Mouse (Mus musculus) cerebellum, adult (tissue): Measurements from ENCODE around the gene Olfr547.
"Not testable (repeated sequence)": the region's sequence is repeated elsewhere in the genome, so short reads cannot be mapped to it uniquely, and the experiment has no call there.

Experiments used
- ATAC-seq: cut with Nextera tagmentation; 2 replicates; pipeline ENCODE4 v1.9.2; 2017; ENCODE audit warnings: mild to moderate bottlenecking, moderate library complexity, mixed read lengths; ENCODE audit not compliant: insufficient number of reproducible peaks, low FRiP score, low TSS enrichment

The Olfr547 gene

GRCm38 (mm10) chr7:102534449-102534848, at the start of gene Olfr547:
Gene Olfr547, plus strand, starts transcription at chr7:102534749.
- no peak for ATAC-seq

DNA sequence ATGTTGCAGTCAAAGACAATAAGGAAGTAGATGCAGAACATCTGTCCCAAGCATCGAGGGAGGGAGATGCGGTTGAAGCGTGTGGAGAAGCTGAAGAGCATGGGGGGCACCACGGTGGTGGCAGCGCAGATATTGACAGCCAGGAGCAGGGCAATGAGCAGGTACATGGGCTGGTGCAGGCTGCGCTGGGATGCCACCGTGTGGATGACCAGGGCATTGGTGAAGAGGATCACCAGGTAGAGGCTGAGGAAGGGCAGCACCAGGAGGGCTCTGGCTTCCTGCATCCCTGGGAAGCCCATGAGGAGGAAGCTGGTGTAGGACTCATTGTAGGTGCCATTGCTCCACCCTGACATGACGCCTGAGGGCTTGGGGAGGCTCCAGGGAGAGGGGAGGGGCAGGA, 49.8 kb upstream of the Olfr547 start:
- not testable (repeated sequence) for ATAC-seq

- no peak for ATAC-seq
Measured at GRCm38 (mm10) chr7:102486105-102486504, 48.4 kb upstream of the Olfr547 start.

DNA sequence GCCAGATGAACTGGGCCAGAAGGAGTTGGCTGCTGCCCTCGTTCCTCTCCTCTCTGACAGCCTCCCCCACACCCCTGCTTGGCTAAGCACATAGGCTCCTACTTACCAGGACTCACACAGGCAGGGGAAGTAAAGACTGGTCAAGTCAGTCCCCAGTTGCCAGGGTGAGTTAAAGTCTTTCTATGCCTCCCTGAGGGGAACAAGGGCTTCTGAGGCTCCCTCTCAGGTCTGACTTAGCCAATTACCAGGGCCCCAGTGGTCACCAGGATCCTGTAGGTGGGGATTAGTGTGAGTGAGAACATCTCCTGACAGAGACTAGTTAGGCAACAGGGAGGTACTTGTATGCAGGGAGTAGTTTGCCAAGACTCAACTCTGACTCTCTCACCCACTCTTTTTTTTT, 46.4 kb upstream of the Olfr547 start, which contains the start of gene Olfr544:
Gene Olfr544 (minus strand): TSS at position 153 of the 400 bp plus-strand sequence.
- no peak for ATAC-seq

- ATAC-seq = not testable (repeated sequence)
Measured at GRCm38 (mm10) chr7:102494416-102494815, 40.1 kb upstream of the Olfr547 start.

- ATAC-seq = no peak
Measured at GRCm38 (mm10) chr7:102499473-102499872, 35.1 kb upstream of the Olfr547 start, which contains the start of gene Olfr545. Gene Olfr545, minus strand, starts transcription at chr7:102499573.

DNA sequence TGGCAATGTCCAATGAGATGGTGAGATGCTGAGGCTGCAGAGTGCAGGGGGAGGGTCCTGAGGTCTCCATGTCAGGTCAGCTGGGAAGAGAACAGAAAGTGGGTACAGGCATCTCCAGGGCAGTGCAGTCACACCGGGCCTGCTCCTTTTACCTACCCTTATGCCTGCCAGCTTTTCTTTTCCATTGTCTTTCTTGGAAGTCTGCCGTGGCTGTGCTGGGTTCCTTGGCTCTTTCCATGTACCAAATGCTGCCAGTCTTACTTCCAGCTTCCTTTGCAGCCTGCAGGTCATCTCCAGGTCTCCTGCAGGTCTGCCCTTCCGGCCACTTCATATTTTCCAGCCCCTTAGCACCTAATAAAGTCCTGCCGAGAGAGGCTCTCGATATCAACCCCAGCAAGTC, 32.6 kb upstream of the Olfr547 start:
- ATAC-seq = no peak

- peak; percentile 62 for ATAC-seq
Measured at GRCm38 (mm10) chr7:102506848-102507247, 27.7 kb upstream of the Olfr547 start.

GRCm38 (mm10) chr7:102508066-102508465, 26.5 kb upstream of the Olfr547 start:
- ATAC-seq = no peak

GRCm38 (mm10) chr7:102508666-102509065, 25.9 kb upstream of the Olfr547 start:
- ATAC-seq = no peak

DNA sequence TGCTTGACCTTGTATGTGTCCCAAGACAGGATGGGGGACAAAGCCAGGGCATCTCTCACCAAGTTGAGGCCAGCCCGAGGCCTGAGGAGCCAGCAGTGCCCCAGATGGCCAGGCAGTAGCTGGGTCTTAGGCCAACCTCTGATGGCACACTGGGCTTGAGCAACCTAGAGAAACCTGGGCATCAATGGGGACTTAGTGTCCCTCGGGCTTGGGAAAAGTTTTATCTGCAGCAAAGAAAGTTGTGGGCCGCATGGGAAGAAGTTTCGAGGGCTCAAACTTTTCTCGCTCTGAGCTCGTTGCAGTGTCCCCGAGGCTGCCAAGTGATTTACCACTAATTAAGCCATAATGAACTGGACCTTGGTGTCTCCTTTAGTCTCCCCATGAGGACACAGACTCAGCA, 24.8 kb upstream of the Olfr547 start:
- no peak for ATAC-seq

DNA sequence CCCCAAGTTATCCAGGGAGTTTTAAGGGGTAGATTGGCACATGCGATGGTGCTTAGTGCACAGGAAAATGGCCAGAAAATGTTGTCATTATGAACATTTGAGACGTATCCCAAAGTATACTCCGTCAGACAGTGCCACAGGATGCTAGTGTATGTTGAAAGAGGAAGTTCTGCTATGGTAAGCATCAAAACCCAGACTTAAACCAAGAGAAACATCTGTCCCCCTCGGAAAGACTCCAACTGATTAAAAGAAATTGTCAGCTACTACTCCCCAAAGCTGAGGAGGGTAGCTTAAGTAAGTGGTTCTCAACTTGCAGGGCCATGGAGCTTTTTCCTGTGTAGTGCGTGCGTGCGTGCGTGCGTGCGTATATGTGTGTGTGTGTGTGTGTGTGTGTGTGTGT, 22.6 kb upstream of the Olfr547 start:
- ATAC-seq = no peak

DNA sequence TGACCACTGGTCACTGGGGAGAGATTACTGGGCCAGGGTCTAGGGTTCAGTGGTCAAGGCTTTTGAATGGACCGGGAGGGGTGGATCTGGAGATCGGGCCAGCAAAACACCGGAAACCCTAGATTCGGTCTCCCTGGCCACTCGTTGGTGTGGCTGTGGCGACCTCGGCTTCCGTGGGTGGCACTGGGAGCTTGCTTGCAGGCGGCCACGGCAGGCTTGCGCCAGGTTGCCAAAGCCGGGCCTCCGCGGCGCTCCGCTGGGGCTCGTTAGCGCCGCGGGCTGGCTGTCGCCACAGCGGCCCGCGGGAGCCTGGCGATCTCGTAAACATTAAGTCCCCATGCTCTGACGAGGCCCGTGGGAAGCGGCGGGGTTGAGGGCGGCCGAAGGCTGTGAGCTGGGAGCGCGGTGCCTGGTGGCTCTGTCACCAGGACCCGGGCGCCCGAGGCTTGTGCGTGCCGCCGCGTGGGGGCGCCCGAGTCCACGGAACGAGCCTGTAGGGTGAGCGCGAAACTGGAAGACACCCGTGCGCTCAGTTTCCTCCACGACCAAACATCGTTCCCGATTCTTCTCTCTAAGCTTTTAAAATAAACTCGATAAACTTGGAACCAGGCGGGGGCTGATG, 21.6 kb upstream of the Olfr547 start:
- ATAC-seq = peak; percentile 85

DNA sequence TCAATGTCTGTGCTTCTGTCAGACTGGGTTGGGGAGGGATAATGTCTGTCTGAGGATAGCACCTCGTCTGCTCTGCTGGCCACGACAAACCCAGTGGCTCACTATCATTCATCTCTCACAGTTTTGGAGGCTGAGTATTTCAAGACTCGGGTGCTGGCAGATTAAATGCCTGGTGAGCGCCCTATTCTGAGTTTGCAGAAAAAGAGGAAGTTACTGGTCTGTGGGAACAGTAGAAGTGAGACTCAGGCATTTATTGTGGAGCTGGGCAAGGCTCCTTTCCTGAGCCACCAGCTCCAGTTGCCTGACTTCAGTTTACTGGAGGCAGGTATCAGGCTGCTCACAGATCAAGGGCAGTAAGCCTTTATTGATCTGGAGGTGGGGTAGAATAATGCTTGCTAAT, 20.4 kb upstream of the Olfr547 start:
- ATAC-seq = no peak

GRCm38 (mm10) chr7:102516261-102517050, 18.1 kb upstream of the Olfr547 start:
- ATAC-seq = no peak

DNA sequence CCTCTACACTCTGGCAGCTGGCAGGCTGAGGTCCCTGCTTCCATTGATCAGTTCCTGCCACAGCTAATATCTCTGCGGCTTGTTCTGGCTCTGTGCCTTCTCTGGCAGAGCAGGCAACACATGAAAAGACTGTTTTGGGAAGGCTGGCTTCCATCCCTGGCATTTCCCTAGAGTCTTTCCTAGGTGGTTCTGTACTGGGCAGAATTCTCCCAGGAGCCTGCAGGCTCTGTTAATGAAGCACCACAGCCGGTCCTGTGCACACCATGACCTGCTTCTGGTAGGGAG, 17.6 kb upstream of the Olfr547 start:
- ATAC-seq = no peak

DNA sequence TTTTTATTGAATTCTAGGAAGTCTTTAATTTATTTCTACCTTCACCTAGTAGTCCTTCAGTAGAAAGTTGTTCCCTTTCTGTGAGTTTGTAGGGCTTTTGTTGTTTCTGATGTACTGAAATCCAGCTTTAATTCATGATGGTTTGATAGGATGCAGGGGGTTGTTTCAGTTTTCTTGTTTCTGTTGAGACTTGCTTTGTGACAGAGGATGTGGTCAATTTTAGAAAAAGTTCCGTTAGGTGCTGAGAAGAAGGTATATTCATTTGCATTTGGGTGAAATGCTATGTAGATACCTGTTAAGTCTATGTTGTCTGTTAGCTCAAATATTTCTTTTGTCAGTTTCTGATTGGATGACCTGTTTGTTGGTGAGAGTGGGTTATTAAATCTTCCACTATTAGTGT, 5.5 kb upstream of the Olfr547 start:
- no peak for ATAC-seq

DNA sequence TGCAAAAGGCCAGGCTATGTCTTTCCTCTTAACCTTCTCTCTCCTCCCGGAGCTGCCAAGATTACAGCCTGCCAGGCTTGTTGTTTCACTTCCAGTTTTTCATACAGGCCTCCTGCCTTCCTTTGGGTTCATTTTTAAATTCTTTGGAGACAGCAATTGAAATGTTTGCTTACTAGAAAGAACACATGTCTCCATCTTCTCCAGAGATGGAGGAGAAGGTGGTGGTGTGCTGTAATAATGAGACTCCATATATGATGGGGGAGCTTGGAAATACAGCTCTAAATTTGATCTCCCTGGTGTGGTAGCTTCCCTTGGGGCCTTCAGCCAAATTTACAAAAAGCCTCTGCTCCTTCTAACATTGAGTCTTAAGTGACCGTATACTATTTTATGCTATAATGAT, 6.0 kb downstream of the Olfr547 start, which contains the start of gene Olfr548-ps1:
Gene Olfr548-ps1 (plus strand): TSS at position 301 of the 400 bp plus-strand sequence.
- no peak for ATAC-seq

- ATAC-seq = no peak
Measured at GRCm38 (mm10) chr7:102541251-102541650, 6.7 kb downstream of the Olfr547 start.

DNA sequence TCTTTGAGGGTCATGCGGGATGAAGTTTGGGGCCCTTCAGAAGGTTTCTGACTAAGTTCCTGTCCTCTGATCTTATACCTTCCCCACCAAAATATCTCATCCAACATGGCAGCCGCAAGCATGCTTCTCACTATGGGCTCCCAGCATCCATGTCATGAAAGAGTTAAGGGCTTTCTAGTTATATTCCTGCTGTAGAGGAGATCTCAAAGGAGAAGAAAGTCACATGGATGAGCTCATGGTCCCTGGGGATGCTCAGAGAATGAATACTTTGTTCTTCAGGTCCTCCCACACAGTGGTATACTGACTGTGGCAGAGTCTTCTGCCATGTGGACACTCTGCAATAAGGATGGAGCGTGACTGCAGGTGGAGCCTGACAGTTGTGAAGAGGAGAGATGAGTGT, 15.0 kb downstream of the Olfr547 start, which contains the start of gene Olfr549:
Gene Olfr549 (plus strand): TSS at position 301 of the 400 bp plus-strand sequence.
- ATAC-seq = no peak

DNA sequence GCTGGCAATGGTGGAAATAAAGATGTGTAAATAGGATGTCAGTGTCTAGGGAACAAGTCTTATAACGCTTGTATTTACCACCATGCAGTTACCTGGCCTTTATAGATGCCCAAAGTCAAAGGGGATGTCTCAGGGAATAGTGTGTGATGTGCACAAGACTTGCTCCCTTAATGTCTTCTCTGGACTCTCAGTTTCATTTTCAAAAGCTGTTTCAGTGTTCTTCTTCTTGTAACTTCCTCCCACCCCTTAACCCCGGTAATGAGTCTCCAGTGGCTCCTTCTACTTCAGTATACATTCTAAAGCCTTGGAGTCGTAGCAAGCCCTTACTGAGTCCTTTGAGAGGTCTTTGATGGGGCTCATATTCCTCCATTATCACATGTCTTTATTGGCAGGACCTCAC, 18.7 kb downstream of the Olfr547 start:
- ATAC-seq = no peak
